Mouse (Mus musculus): ENCODE data around the gene Il31.

DNA sequence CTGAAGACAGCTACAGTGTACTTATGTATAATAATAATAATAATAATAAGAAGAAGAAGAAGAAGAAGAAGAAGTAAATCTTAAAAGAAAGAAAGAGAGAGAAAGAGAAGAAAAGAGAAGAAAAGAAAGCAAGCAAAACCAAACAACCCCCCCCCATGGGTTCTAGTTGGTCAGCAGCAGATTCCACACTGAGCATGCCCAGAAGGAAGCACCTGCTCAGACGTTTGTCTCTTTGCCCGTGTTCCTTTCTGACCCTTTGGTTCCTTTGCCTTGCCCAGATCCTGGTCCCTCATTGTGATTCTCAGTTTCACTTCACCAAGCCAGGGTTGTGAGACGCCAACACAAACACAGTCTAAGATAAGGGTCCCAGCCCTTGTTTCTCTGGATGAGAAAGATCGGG, 12.7 kb upstream of the Il31 start:
- no peak for TF ChIP-seq CTCF (IDR thresholded peaks at IDR 0.05)
- TF ChIP-seq EP300 (IDR thresholded peaks at IDR 0.05), result no peak
